Mouse (Mus musculus): Measurements from ENCODE around the gene Cebpe.

Gene Cebpe

GRCm38 (mm10) chr14:54721711-54722110 lies 9.7 kb upstream of the Cebpe start:
- DNase-seq (ENCODE audit: low read depth), result no peak

- DNase-seq (ENCODE audit: low read depth), result no peak
Measured at GRCm38 (mm10) chr14:54720654-54721350, 8.8 kb upstream of the Cebpe start.

- no peak for DNase-seq (ENCODE audit: low read depth)
Measured at GRCm38 (mm10) chr14:54720041-54720440, 8.1 kb upstream of the Cebpe start.

- DNase-seq (ENCODE audit: low read depth), result no peak
Measured at GRCm38 (mm10) chr14:54715402-54715801, 3.4 kb upstream of the Cebpe start.

GRCm38 (mm10) chr14:54714617-54715081 lies 2.7 kb upstream of the Cebpe start:
- DNase-seq (ENCODE audit: low read depth), result peak; percentile 53

- DNase-seq (ENCODE audit: low read depth), result peak; percentile 84
Measured at GRCm38 (mm10) chr14:54714121-54714520, 2.1 kb upstream of the Cebpe start.

- no peak for DNase-seq (ENCODE audit: low read depth)
Measured at GRCm38 (mm10) chr14:54712861-54713260, 887 bp upstream of the Cebpe start.

GRCm38 (mm10) chr14:54709054-54709453 lies 2.9 kb downstream of the Cebpe start:
- no peak for DNase-seq (ENCODE audit: low read depth)

- DNase-seq (ENCODE audit: low read depth), result no peak
Measured at GRCm38 (mm10) chr14:54706589-54707320, 5.2 kb downstream of the Cebpe start.

GRCm38 (mm10) chr14:54705844-54706243 lies 6.1 kb downstream of the Cebpe start:
- DNase-seq (ENCODE audit: low read depth), result no peak

GRCm38 (mm10) chr14:54703207-54703606 lies 8.8 kb downstream of the Cebpe start:
- no peak for DNase-seq (ENCODE audit: low read depth)

- DNase-seq (ENCODE audit: low read depth), result peak; percentile 90
Measured at GRCm38 (mm10) chr14:54701298-54701697, 10.7 kb downstream of the Cebpe start.

GRCm38 (mm10) chr14:54699586-54699985 lies 12.4 kb downstream of the Cebpe start:
- DNase-seq (ENCODE audit: low read depth), result no peak

- DNase-seq (ENCODE audit: low read depth), result no peak
Measured at GRCm38 (mm10) chr14:54698733-54699132, 13.2 kb downstream of the Cebpe start, which contains the start of gene Gm29776. Gene Gm29776, minus strand, starts transcription at chr14:54698833.

- no peak for DNase-seq (ENCODE audit: low read depth)
Measured at GRCm38 (mm10) chr14:54696752-54697151, 15.2 kb downstream of the Cebpe start.

- no peak for DNase-seq (ENCODE audit: low read depth)
Measured at GRCm38 (mm10) chr14:54695042-54695441, 16.9 kb downstream of the Cebpe start.

GRCm38 (mm10) chr14:54687251-54687650 lies 24.7 kb downstream of the Cebpe start:
- peak; percentile 37 for DNase-seq (ENCODE audit: low read depth)

- peak; percentile 100 for DNase-seq (ENCODE audit: low read depth)
Measured at GRCm38 (mm10) chr14:54686522-54687143, 25.3 kb downstream of the Cebpe start, which contains the start of gene Acin1. Gene Acin1, minus strand, starts transcription at chr14:54686931.

GRCm38 (mm10) chr14:54686063-54686521 lies 25.9 kb downstream of the Cebpe start, which contains the start of gene 1700123O20Rik:
Gene 1700123O20Rik, plus strand, starts transcription at chr14:54686216.
- DNase-seq (ENCODE audit: low read depth), result no peak

- DNase-seq (ENCODE audit: low read depth), result peak; percentile 16
Measured at GRCm38 (mm10) chr14:54685471-54685870, 26.5 kb downstream of the Cebpe start.

- peak; percentile 56 for DNase-seq (ENCODE audit: low read depth)
Measured at GRCm38 (mm10) chr14:54682396-54682795, 29.6 kb downstream of the Cebpe start.

- DNase-seq (ENCODE audit: low read depth), result no peak
Measured at GRCm38 (mm10) chr14:54678657-54679304, 33.2 kb downstream of the Cebpe start.
